Mouse (Mus musculus): Measurements from ENCODE around the gene Polr2l.

Gene Polr2l

GRCm38 (mm10) chr7:141467230-141468030 is 7.5 kb downstream of the Polr2l start, which contains the start of gene Cd151:
Gene Cd151, plus strand, starts transcription at chr7:141467392.
- no peak for DNase-seq (ENCODE audit: low spot score in 2 of 2)

GRCm38 (mm10) chr7:141466607-141467148 is 8.3 kb downstream of the Polr2l start:
- DNase-seq (ENCODE audit: low spot score in 2 of 2), result no peak

DNA sequence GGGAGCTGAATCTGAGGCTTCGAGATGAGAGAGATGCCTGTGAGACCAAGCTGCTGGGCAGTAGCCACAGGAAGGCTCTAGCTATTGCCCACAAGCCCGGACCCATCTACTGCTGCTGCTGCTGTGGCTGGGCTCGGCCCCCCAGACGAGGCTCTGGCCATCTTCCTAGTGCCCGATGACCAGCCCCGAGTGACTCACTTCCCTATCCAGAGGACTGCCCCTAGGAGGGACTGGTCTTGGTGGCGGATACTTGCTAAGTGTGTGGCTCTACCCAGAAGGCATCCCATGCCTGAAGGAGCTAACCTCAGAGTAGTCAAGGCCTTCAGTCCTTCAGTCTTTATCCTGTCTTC is 8.9 kb downstream of the Polr2l start:
- no peak for DNase-seq (ENCODE audit: low spot score in 2 of 2)

DNA sequence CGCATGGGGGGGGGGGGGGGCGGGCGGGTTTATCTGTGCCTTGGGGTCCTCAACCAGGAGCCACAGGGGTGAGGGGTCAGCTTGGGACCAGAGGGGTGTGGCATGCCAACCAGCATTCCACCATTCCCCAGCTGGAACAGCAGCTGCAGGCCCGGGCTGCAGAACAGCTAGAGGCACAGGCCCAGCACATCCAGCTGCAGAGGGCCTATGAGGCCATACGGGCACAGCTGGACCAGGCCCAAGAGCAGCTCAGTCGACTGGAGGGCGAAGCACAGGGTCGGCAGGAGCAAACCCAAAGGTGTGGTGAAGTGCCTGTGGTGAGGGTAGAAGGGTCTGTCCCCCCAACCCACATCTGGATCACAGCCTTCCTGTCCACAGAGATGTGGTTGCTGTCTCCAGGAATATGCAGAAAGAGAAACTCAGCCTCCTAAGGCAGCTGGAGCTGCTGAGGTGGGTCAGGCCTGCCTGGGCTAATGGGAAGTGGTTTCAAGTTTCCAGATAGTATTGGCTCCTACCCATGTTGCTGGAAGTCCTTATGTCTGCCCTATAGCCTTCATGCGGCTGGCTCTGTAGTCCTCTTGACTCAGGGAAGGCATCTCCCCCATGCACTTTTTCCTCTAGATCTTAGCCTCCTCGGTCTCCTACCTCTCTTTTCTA is 9.4 kb downstream of the Polr2l start:
- no peak for DNase-seq (ENCODE audit: low spot score in 2 of 2)

DNA sequence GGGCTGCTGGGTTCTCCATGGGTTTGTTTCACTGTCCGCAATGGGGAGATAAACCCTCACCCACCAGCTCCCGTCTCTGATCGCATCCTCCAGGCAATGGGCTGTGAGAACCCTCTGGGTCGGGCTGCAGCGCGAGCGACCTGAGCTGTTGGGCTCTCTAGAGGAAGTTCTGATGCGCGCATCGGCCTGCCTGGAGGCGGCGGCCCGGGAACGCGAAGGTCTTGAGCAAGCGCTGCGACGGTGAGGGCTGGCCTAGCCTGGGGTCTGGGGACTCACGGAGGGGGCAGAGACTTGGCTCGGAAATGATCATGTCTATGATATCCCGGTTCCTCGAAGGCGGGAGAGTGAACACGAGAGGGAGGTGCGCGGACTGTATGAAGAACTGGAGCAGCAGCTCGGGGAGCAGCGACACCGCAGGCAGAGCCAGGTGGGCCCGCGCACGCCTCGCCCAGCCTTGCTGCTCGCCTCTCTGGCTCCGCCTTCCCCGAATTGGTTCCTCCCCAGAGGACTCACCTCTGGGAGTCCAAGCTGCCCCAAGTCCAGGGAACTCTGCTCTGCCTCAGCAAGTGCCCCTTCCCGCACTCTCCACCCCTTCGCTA is 10.2 kb downstream of the Polr2l start:
- no peak for DNase-seq (ENCODE audit: low spot score in 2 of 2)

- DNase-seq (ENCODE audit: low spot score in 2 of 2), result no peak
Measured at GRCm38 (mm10) chr7:141463824-141464602, 10.9 kb downstream of the Polr2l start.

DNA sequence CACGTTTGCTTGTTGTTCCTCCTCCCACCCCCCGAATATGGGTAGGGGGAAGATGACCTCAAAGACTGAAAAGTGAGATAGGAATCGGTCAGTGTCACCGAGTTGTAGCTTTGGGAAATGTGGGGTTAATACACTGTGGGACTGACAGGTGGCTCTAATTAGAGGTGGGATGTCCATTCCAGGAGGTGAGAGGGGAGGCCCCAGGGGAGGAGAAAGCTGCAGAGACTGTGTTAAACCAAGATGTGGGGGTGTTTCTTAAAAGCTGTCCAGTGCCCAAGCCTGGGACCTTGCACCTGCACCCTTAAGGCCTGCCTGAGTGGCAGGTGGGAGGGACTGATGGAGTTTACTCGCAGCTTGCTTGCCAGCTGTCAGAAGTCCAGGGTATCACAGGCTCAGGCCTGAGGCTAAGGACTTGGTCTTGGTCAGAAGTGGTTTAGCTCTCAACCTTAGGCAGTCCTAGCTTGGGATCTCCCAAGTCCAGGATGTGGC is 12.6 kb downstream of the Polr2l start:
- no peak for DNase-seq (ENCODE audit: low spot score in 2 of 2)

DNA sequence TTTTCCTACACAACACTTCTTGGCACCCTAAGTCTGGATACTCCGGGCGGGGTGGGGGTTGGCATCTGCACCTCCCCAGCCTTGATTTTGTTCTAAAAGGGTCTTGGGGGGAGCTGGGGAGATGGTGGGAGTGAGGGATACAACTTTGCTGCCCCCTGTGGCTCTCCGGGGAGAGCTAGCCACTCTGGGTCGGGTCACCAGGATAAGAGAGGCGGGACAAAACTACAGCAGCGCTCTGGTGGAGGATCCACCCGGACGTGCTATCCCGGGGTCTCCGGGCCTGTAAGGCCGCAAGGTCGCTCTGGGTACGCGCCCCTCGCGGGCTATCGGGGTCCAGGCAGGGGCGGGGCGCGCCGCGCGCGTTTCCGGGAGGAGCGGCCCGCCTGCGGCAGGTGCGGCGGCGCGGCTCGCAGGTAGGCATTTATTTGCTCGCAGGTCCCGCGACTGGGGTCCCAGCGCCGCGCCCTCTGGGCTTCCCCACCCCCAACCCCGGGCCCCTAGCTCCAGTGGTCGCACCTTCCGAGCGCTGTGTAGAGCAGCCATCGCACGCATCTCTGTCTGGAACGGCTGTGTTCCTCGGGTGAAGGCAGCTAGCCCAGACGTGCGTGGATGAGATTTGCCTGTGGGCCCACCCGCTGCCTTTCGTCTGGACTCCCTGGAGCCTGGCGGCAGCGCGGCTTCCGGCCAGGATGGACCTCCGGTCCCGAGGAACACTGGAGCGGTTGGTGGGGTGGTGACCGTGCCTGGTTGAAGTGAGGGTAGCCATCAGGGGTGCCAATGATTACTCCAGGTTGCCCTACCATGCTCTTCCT is 13.2 kb downstream of the Polr2l start:
- DNase-seq (ENCODE audit: low spot score in 2 of 2), result no peak

- no peak for DNase-seq (ENCODE audit: low spot score in 2 of 2)
Measured at GRCm38 (mm10) chr7:141460391-141461113, 14.4 kb downstream of the Polr2l start, which contains the start of gene Cracr2b. Gene Cracr2b, plus strand, starts transcription at chr7:141461094.

- DNase-seq (ENCODE audit: low spot score in 2 of 2), result no peak
Measured at GRCm38 (mm10) chr7:141460001-141460390, 14.9 kb downstream of the Polr2l start.

- no peak for DNase-seq (ENCODE audit: low spot score in 2 of 2)
Measured at GRCm38 (mm10) chr7:141459301-141459711, 15.6 kb downstream of the Polr2l start.

DNA sequence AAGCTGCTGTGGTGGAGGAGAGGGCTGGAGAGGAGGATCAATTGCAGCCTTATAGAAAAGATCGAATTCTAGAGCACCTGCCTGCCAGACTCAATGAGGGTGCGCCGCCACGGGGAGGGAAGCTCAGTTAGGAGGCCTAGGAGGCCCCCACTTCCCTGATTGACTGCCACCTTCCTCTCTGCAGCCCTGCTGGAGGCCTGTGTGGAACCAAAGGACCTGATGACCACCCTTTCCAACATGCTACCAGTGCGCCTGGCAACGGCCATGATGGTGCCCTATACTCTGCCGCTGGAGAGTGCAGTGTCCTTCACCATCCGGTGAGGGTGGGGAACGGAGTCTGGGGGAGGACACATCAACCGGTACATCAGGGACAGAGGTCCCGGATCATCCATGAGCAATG is 16.3 kb downstream of the Polr2l start:
- no peak for DNase-seq (ENCODE audit: low spot score in 2 of 2)

DNA sequence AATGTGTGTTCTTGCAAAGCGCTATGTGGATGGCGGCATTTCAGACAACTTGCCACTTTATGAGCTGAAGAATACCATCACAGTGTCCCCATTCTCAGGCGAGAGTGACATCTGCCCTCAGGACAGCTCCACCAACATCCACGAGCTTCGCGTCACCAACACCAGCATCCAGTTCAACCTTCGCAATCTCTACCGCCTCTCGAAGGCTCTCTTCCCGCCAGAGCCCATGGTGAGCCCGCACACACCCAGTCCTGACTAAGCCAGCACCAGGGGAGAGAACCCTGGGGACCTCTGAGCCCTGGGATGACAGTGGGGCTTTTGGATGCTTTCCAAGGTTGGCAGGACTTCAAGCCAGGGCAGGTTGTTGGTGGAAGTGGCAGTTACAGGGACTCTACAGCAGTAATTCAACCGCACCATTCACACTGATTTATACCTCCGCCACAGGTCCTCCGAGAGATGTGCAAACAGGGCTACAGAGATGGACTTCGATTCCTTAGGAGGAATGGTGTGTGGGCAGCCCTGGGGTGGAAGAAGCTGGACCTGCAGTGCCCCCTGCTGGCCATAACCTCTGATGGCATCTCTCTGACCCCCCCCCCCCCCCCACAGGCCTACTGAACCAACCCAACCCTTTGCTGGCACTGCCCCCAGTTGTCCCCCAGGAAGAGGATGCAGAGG is 16.8 kb downstream of the Polr2l start:
- DNase-seq (ENCODE audit: low spot score in 2 of 2), result no peak

DNA sequence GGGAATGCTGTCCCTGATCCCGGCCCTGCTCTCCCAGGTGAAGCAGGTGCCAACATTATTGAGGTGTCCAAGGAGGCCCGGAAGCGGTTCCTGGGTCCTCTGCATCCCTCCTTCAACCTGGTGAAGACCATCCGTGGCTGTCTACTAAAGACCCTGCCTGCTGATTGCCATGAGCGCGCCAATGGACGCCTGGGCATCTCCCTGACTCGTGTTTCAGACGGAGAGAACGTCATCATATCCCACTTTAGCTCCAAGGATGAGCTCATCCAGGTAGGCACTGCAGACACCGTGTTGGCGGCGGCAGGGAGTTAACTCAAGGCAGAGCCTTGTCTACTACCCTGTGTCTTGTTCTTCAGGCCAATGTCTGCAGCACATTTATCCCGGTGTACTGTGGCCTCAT is 17.7 kb downstream of the Polr2l start:
- no peak for DNase-seq (ENCODE audit: low spot score in 2 of 2)

GRCm38 (mm10) chr7:141456739-141457138 is 18.2 kb downstream of the Polr2l start:
- DNase-seq (ENCODE audit: low spot score in 2 of 2), result no peak

DNA sequence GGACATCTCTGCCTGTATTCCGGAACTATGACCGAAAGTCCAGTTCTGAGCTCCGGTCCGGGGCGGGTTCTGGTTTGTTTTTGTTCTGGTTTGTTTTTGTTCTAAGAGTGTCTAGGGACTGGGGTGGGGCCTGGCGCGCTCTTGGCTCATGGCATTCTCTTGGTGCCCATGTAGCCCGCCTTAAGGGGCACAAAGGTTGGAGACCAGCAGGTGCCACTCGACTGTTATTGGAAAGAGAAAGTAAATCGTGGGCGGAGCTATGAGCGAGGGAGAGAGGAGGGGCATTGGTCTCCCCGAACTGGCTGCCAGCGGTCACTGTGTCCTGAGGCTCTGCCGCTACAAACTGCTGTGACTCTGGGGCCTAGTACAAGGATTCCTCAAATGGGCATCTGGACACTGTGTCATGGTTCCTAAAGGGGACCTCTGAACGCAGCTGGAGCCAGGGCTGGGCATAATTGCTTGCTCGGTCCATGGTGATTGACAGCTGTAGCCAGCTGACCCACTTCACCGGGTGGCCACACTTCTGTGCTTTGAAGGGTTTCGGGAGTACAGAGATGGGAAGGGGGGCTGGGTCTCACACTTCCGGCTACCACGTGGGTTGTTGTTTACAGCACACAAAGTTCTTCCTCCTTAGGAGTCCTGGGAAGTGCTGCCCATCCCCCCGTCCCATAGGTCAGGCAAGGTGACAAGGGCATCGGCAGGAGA is 19.2 kb downstream of the Polr2l start:
- no peak for DNase-seq (ENCODE audit: low spot score in 2 of 2)

DNA sequence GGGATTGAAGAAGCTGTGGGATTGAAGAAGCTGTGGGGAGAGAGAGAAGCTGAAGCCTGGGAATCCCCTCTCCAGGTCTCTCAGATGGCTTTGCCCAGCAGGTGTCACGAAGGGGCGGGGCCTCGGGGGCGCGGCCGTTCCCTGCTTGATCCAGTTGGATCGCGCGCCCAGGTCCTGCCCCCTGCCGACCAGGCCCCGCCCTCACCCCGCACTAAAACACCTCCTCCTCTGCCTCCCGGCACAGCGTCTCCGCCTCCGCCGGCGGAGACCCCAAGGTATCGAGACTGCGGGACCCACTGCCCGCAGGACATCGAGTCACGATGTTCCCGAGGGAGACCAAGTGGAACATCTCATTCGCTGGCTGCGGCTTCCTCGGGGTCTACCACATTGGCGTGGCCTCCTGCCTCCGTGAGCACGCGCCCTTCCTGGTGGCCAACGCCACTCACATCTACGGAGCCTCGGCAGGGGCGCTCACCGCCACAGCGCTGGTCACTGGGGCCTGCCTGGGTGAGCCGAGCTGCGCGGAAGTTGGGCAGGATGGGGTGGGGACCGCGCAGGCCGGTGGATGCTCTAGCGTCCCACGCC is 19.9 kb downstream of the Polr2l start, which contains the start of gene Pnpla2:
TSS of gene Pnpla2 (plus strand) at position 232 of the 585 bp plus-strand sequence.
- DNase-seq (ENCODE audit: low spot score in 2 of 2), result peak; percentile 87 to 89

GRCm38 (mm10) chr7:141453636-141454035 is 21.3 kb downstream of the Polr2l start:
- no peak for DNase-seq (ENCODE audit: low spot score in 2 of 2)
